In the genomic region with DNA sequence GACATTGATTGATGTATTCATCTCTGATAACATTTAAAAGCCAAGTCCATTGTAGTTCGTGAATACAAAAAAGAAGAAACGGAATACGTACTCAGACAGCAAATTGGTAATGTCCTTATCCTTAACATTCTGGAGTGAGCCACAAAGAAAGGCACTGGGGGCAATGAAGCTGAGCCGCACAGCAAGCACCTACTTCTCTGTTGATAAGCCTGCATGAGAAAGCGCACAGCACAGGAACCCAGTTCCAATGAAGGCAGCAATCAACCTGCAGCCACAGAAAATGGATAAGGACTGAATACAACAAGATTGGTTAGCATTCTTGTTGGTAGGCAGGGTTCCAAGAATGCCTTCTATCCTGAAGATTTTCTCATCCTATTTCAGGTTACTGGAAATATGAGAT, we compare ENCODE assay signal across 1 mouse cellular context.
TF ChIP-seq lines count a peak whose summit lies in the region.

No protein-coding gene starts in this region.

TF ChIP-seq in MEL, 35 proteins besides CTCF, POLR2A, EP300 and RAD21 (continued from another document):
- no peak for TF ChIP-seq ETS1 (IDR thresholded peaks at IDR 0.05; ENCODE audit: low read depth, low read length)
- TF ChIP-seq NELFE (IDR thresholded peaks at IDR 0.05; ENCODE audit: low read depth, low read length) = no peak
- TF ChIP-seq BHLHE40 (IDR thresholded peaks at IDR 0.05; ENCODE audit: borderline replicate concordance, low read depth, low read length) = no peak
- TF ChIP-seq CHD1 (IDR thresholded peaks at IDR 0.05; ENCODE audit: low read depth, low read length) = no peak
- TF ChIP-seq SMC3 (IDR thresholded peaks at IDR 0.05; ENCODE audit: low read depth, low read length) = no peak
- TF ChIP-seq MYC (IDR thresholded peaks at IDR 0.05; ENCODE audit: low read depth, low read length) = no peak
- no peak for TF ChIP-seq GATA1 (IDR thresholded peaks at IDR 0.05; ENCODE audit: low read depth, low read length)
